Mouse (Mus musculus): ENCODE results near the gene Gpr152.

GRCm38 (mm10) chr19:4149764-4150461 is 10.3 kb downstream of the Gpr152 start:
- no peak for TF ChIP-seq CTCF (IDR thresholded peaks at IDR 0.05; ENCODE audit: low read depth)
- TF ChIP-seq EP300 (optimal IDR thresholded peaks at IDR 0.05) = no peak
